Mouse (Mus musculus): ENCODE measurements around the gene Tcstv1.
"Not testable (repeated sequence)": the region's sequence is repeated elsewhere in the genome, so short reads cannot be mapped to it uniquely, and the experiment has no call there.

The Tcstv1 gene

DNA sequence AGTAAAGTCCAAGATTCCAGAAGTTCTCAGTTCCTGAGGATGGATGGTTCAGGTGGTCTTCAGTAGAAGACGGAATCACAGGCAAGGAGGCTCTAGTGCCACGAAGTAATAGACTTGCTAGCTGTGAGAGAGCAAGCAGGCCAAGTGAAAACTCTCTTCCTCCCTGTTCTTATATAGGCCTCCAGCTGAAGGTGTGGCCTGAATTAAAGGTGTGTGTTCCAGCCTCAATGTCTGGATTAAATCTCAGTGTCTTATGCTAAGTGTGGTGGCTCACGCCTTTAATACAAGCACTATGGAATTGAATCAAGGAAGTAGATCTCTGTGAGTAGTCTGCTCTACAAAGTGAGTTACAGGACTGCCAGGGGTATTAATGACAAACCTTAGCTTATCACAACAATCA lies at the start of gene Tcstv1:
TSS of gene Tcstv1 (minus strand) at position 101 of the 400 bp plus-strand sequence.
- DNase-seq (ENCODE audit: low spot score in 2 of 2): not testable (repeated sequence)

DNA sequence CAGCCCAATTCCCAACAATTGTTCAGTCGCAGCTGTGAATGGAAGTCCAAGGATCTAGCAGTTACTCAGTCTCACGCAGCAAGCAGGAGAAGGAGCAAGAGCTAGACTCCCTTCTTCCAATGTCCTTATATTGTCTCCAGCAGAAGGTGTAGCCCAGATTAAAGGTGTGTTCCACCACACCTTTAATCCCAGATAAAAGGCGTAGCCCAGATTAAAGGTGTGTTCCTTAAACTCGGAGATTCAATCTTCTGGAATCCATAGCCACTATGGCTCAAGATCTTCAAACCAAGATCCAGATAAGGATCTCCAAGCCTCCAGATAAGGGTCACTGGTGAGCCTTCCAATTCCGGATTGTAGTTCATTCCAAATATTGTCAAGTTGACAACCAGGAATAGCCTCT lies 34.6 kb upstream of the Tcstv1 start, which contains the start of gene Gm21761:
TSS of gene Gm21761 (minus strand) at position 101 of the 400 bp plus-strand sequence.
- not testable (repeated sequence) for DNase-seq (ENCODE audit: low spot score in 2 of 2)

DNA sequence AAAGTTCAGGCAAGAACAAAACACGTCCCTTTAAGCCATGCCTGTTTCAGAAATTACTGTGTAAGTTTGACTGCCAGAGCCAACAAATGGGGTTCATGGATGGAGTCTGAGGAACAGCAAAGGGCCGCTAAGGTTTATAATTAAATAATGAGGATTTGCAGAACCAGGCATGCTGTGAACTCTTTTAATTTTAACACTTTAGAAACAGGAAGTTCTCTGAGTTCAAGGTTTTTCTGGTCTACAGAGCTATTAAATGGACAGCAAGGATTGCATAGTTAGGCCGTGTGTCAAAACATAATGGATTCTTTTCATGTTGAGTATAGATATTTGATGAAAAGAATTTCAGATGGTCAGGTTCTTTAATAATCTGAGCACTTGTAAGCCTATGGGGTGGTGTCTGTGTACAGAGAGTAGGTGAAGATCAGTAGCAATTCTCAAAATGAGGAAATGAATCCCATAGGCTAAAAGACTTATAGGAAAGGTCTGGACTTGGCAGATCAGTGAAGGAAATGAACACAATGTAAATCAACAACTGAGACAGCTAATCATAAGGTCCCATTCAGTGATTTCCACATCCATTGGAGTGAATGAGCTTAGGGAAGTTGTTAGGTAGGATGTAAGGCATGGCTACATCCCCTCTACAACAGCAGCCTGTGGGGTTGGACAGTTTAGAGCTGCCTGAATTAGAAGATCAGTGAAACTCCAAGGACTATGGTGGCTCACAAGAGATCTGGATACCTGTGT lies 30.2 kb upstream of the Tcstv1 start:
- DNase-seq (ENCODE audit: low spot score in 2 of 2): not testable (repeated sequence)

DNA sequence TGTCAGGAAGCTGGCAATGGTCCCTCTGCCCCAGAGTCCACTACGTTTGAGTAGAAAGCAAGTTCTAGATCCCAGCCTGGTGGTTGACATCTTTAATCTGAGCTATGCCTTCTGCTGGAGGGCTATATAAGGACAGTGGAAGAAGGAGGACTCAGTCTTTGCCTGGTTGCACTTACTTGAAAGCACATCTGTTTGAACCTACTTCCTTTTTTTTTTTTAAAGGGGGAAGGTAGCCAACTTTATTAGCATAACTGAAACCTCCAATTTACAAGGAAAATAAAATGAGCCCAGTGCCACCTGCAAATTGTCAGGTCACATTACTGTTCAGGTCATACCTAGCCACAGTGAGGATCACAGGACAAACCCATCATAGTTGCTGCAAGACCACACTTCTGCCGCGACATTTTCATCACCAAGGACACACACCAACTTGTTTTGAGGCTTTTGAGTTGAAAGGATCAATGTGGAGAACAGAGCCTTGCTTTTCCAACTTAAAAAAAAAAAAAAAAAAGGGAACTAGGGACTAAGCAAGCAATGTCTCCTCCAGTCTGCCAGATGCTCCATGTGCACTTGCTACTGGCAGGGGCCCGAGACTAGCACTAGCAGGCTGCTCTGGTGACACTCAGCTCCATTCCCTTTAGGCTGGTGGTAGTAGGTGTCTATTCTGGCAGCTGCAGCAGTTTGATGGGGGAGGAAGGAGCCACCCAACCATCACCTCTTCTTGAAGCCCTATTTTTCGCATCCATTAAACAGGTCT lies 22.6 kb upstream of the Tcstv1 start:
- DNase-seq (ENCODE audit: low spot score in 2 of 2): not testable (repeated sequence)

DNA sequence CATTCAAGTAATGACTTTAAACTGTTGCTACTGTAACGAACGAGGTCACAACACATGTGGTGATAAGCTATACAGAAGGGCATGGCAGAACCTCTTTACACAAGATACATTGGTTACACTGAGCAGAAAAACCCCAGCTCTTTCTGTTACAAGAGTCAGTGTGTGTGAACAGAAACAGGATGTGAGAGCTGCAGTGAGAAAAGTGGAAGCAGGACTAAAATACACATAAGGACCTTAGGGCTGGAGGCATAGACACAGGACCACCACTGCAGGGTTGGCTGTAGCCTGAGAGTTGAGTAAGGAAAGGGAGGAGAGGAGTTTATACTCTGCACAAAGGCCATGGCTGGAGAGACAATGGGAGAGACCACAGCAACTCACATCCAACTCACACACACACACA lies 21.9 kb upstream of the Tcstv1 start:
- not testable (repeated sequence) for DNase-seq (ENCODE audit: low spot score in 2 of 2)

DNA sequence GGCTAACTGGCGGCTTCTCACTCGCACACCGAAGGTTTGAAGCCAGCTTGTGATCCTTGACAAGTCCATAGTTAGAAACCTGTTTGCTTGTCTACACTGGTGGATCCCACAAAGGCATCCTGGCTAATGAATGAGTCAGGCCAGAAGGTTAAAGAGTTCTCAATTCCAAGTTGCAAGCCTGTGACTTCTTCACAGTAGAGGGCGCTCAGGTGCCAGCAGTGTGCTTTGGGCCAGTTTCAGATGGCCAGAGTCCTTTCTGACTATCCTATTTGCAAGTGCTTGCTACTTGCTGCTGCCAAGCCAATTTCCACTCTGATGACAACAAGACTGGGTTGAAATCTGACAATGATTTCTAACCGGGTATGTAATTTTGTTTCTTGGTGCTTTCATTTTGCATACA lies 4.0 kb upstream of the Tcstv1 start:
- DNase-seq (ENCODE audit: low spot score in 2 of 2): not testable (repeated sequence)

DNA sequence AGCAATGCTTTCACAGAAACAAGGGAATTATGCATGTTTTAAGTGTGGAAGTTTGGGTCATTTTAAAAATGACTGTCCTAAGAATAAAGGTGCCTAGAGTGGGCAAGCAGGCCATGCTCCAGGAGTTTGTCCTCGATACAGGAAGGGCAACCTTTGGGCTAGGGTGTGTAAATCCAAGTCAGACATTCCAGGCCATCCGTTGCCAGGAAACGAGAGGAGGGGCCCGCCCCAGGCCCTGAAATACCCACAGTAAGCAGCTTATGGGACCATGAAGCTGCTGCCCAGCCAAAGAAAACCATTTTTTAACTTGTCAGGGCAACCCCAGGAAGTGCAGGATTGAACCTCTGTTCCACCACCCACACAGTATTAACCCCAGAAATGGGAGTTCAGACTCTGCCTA lies 7.7 kb downstream of the Tcstv1 start:
- DNase-seq (ENCODE audit: low spot score in 2 of 2): not testable (repeated sequence)

DNA sequence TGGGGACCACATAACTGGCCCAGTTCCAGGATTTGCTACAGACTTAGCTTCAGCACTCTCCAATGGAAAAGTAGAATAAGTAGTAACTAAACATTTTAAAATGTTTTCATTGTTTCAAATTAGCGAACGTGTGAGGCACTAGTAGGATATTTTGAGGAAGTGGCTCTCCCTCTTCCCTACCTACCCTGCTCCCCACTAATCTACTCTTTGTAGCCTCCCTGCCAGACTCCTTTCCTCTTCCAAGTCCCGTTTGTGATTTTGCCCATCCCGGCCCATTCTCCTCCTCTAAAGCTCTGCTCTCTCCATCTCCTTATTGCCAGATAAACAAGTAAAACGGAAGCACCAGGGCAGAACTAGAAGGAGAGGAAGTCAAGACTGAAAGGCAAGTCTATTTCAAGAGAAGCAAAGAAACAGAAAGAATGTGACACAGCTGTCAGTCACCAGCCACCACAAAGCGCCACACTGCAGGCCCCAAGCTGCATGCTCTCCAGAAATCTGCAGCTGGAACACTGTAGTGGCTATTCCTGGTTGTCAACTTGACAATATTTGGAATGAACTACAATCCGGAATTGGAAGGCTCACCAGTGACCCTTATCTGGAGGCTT lies 30.1 kb downstream of the Tcstv1 start:
- not testable (repeated sequence) for DNase-seq (ENCODE audit: low spot score in 2 of 2)

DNA sequence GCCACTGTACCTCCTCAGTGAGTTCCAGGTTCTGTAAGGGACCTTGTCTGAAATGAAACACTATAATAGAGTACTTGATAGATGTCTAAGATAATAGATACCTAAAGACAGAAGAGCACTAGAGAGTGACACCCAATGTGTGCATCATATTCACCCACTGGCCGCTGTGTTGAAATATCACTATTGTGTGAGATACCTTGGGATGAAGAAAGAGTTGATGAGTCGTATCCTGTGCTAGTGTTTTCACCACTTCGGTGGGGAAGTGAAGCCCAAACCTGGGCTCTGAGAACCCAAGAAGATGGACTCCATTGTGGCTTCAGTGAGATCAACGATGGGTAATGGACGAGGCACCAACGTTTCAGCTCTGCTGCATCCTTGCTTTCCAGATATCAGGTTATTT lies 32.2 kb downstream of the Tcstv1 start:
- not testable (repeated sequence) for DNase-seq (ENCODE audit: low spot score in 2 of 2)

Measured in right cerebral cortex, adult 2 months (tissue).